Mouse (Mus musculus): ENCODE measurements around the gene Hist1h2bf. TPM values are rescaled to one million over a fixed set of nuclear protein-coding genes. Genes with fewer than 3 reads are reported as not detected.

Hist1h2bf gene
- polyA plus RNA-seq, 1 experiment from 2014 or later, result 6.7 TPM

DNA sequence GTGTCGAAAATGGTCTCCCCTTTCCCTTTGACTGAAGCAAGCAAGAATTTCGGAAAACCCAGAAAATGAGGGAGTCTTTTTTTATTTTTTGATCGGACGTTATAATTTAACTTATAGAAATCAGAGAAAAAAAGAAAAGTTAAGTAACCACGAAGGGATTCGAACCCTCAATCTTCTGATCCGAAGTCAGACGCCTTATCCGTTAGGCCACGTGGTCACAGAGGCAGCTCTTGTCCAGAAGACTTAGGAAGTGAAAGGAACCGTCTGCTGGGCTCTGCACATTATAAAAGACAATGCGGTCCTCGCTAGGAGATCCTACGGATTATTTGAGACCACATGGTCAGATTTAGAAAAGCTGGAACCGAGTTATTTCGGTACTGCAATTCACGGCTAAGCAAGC is 47.7 kb downstream of the Hist1h2bf start:
- H3K27ac ChIP-seq (ENCODE audit: low read depth, low read length), result no peak overlapping the region
- H3K27me3 ChIP-seq (ENCODE audit: control insufficient read depth, insufficient read depth, low read length), result no peaks in the 10 kb centered on the region
- H3K4me2 ChIP-seq (replicated peaks; ENCODE audit: low read depth, low read length), result peak overlapping the region; percentile 43
- WGBS, result under 1% methylated on average over 17 of the region's 17 CpGs
- peaks cover 6% of the 10 kb centered on the region; the same call in 1 of the 2 replicates for H3K4me1 ChIP-seq (ENCODE audit: control insufficient read depth, insufficient read depth, low read length)
- no peaks in the 10 kb centered on the region for H3K36me3 ChIP-seq (ENCODE audit: control insufficient read depth, insufficient read depth, low read length)
- ATAC-seq (ENCODE audit: low FRiP score, low TSS enrichment), result peak; percentile 46; the same call in 1 of the 2 replicates
- no peaks in the 10 kb centered on the region for H3K9me3 ChIP-seq (ENCODE audit: control insufficient read depth, low read length)
- peak overlapping the region; percentile 35; the same call in 1 of the 2 replicates for H3K9ac ChIP-seq (ENCODE audit: low read depth, low read length)
- peak overlapping the region; percentile 45 for H3K4me3 ChIP-seq (ENCODE audit: low read length)

DNA sequence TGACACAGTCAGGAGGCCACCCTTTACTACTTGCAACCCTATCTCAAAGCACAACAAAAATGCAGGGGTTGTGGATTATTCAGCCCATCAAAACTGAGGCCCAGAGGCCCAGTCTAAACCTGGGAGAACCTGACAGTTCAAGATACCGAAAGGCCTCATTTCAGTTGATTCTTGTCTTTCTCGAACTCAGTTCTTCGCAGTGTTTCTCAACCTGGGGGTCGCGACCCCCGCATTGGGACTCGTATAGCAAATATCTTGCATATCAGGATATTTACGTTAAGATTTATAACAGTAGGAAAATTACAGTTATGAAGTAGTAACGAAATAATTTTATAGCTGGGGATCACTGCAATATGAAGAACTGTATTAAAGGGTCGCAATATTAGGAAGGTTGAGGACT is 48.1 kb downstream of the Hist1h2bf start:
- no peak overlapping the region for H3K27ac ChIP-seq (ENCODE audit: low read depth, low read length)
- H3K9me3 ChIP-seq (ENCODE audit: control insufficient read depth, low read length), result no peaks in the 10 kb centered on the region
- H3K4me1 ChIP-seq (ENCODE audit: control insufficient read depth, insufficient read depth, low read length), result peaks cover 6% of the 10 kb centered on the region; the same call in 1 of the 2 replicates
- no peaks in the 10 kb centered on the region for H3K36me3 ChIP-seq (ENCODE audit: control insufficient read depth, insufficient read depth, low read length)
- peak overlapping the region; percentile 34; the same call in 1 of the 2 replicates for H3K9ac ChIP-seq (ENCODE audit: low read depth, low read length)
- WGBS, result 2% methylated on average over 10 of the region's 10 CpGs
- ATAC-seq (ENCODE audit: low FRiP score, low TSS enrichment), result no peak
- no peaks in the 10 kb centered on the region for H3K27me3 ChIP-seq (ENCODE audit: control insufficient read depth, insufficient read depth, low read length)
- H3K4me2 ChIP-seq (replicated peaks; ENCODE audit: low read depth, low read length), result peak overlapping the region; percentile 43
- H3K4me3 ChIP-seq (ENCODE audit: low read length), result peak overlapping the region; percentile 45

DNA sequence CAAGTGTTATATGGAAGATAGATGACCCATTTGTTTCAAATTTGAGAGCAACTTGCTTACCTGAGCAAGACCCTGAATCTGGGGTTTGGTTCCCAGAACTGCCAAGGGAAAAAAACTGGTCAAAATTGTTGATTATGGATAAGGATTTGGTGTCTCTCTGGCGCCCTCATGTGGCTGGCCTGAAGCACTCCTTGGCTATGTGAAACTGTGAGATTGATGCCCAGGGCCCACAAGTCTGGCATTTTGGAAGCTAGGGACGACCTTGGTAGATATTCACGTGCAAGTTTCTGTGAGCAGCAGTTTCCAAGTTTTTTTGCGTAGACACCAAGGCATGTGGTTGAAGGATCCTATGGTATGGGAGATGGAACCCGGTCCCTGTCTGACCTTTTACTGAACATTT is 49.3 kb downstream of the Hist1h2bf start:
- H3K4me2 ChIP-seq (replicated peaks; ENCODE audit: low read depth, low read length), result no peak overlapping the region
- H3K27ac ChIP-seq (ENCODE audit: low read depth, low read length), result no peak overlapping the region
- H3K27me3 ChIP-seq (ENCODE audit: control insufficient read depth, insufficient read depth, low read length), result no peaks in the 10 kb centered on the region
- no peaks in the 10 kb centered on the region for H3K9me3 ChIP-seq (ENCODE audit: control insufficient read depth, low read length)
- peaks cover 6% of the 10 kb centered on the region; the same call in 1 of the 2 replicates for H3K4me1 ChIP-seq (ENCODE audit: control insufficient read depth, insufficient read depth, low read length)
- 10% methylated on average over 5 of the region's 5 CpGs for WGBS
- no peak overlapping the region; the same call in 1 of the 2 replicates for H3K4me3 ChIP-seq (ENCODE audit: low read length)
- H3K36me3 ChIP-seq (ENCODE audit: control insufficient read depth, insufficient read depth, low read length), result no peaks in the 10 kb centered on the region
- H3K9ac ChIP-seq (ENCODE audit: low read depth, low read length), result no peak overlapping the region
- ATAC-seq (ENCODE audit: low FRiP score, low TSS enrichment), result peak; percentile 45

DNA sequence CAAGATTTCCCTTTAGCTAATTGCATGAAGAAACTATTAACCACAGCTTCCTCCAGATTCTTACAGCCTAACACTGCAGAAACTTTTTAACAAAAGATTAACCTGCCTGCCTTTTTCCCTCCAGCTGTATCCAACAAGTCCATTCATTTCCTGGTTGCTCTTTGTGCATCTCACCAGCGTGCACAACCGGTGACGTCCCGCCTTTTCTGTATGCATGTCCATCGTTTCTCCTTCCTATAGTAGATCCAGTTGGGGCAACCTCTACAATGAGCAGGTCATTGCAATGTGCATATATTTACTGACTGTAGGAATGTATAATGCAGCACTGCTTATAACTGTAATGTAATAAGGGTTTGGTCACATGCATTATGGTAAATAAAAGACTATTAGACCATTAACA is 50.0 kb downstream of the Hist1h2bf start:
- no peaks in the 10 kb centered on the region for H3K9me3 ChIP-seq (ENCODE audit: control insufficient read depth, low read length)
- no peak overlapping the region for H3K9ac ChIP-seq (ENCODE audit: low read depth, low read length)
- H3K4me1 ChIP-seq (ENCODE audit: control insufficient read depth, insufficient read depth, low read length), result peaks cover 4% of the 10 kb centered on the region; the same call in 1 of the 2 replicates
- no peaks in the 10 kb centered on the region for H3K27me3 ChIP-seq (ENCODE audit: control insufficient read depth, insufficient read depth, low read length)
- WGBS, result 57% methylated on average over 5 of the region's 5 CpGs
- no peak overlapping the region for H3K27ac ChIP-seq (ENCODE audit: low read depth, low read length)
- no peak overlapping the region for H3K4me2 ChIP-seq (replicated peaks; ENCODE audit: low read depth, low read length)
- no peaks in the 10 kb centered on the region for H3K36me3 ChIP-seq (ENCODE audit: control insufficient read depth, insufficient read depth, low read length)
- no peak overlapping the region for H3K4me3 ChIP-seq (ENCODE audit: low read length)
- no peak for ATAC-seq (ENCODE audit: low FRiP score, low TSS enrichment)

Small RNA genes within 50 kb of the gene (microRNA-seq; reads per million reads assigned to microRNA genes)
- gene Gm44297, result not detected
- not detected for gene Gm44359
- gene Gm44394, result not detected

Other genes starting within 250 kb of the Hist1h2bf start
- gene Zfp322a, start 205.0 kb downstream of the Hist1h2bf start, polyA plus RNA-seq (2014; fragmentation: Nextera tagmentation; extraction: Ambion mirVana), result 43.9 and 55.5 TPM in 2 replicates
- 12.5 and 13.5 TPM in 2 replicates for gene Abt1, start 150.3 kb downstream of the Hist1h2bf start, polyA plus RNA-seq (2014; fragmentation: Nextera tagmentation; extraction: Ambion mirVana)
- 0.09 TPM in 2 replicates for gene Btn1a1, start 108.3 kb downstream of the Hist1h2bf start, polyA plus RNA-seq (2014; fragmentation: Nextera tagmentation; extraction: Ambion mirVana)
- gene Btn2a2, start 85.3 kb downstream of the Hist1h2bf start, polyA plus RNA-seq (2014; fragmentation: Nextera tagmentation; extraction: Ambion mirVana), result 0.31 and 0.87 TPM in 2 replicates
- 6.1 and 9.9 TPM in 2 replicates for gene Hist1h4h, start 43.1 kb downstream of the Hist1h2bf start, polyA plus RNA-seq (2014; fragmentation: Nextera tagmentation; extraction: Ambion mirVana)
- gene Hist1h2af, start 40.3 kb downstream of the Hist1h2bf start, polyA plus RNA-seq (2014; fragmentation: Nextera tagmentation; extraction: Ambion mirVana), result 13.8 and 28.7 TPM in 2 replicates
- gene Hist1h3g, start 38.8 kb downstream of the Hist1h2bf start, polyA plus RNA-seq (2014; fragmentation: Nextera tagmentation; extraction: Ambion mirVana), result 8.2 and 12.5 TPM in 2 replicates
- 1.4 and 2.9 TPM in 2 replicates for gene Hist1h2bh, start 30.8 kb downstream of the Hist1h2bf start, polyA plus RNA-seq (2014; fragmentation: Nextera tagmentation; extraction: Ambion mirVana)
- 1.2 and 2.0 TPM in 2 replicates for gene Hist1h3f, start 30.1 kb downstream of the Hist1h2bf start, polyA plus RNA-seq (2014; fragmentation: Nextera tagmentation; extraction: Ambion mirVana)
- gene Hist1h4f, start 22.5 kb downstream of the Hist1h2bf start, polyA plus RNA-seq (2014; fragmentation: Nextera tagmentation; extraction: Ambion mirVana), result 1.1 and 2.9 TPM in 2 replicates
- gene Hist1h1d, start 20.9 kb downstream of the Hist1h2bf start, polyA plus RNA-seq (2014; fragmentation: Nextera tagmentation; extraction: Ambion mirVana), result 0.70 and 1.2 TPM in 2 replicates
- gene Hist1h3e, start 11.8 kb downstream of the Hist1h2bf start, polyA plus RNA-seq (2014; fragmentation: Nextera tagmentation; extraction: Ambion mirVana), result 11.4 and 15.4 TPM in 2 replicates
- gene Hist1h2ae, start 3.0 kb downstream of the Hist1h2bf start, polyA plus RNA-seq (2014; fragmentation: Nextera tagmentation; extraction: Ambion mirVana), result 114 and 155 TPM in 2 replicates
- 7.9 and 12.9 TPM in 2 replicates for gene Hist1h2bg, start 2.8 kb downstream of the Hist1h2bf start, polyA plus RNA-seq (2014; fragmentation: Nextera tagmentation; extraction: Ambion mirVana)
- gene Hist1h2ad, start 185 bp upstream of the Hist1h2bf start, polyA plus RNA-seq (2014; fragmentation: Nextera tagmentation; extraction: Ambion mirVana), result 2.9 and 5.3 TPM in 2 replicates
- 12.0 and 14.7 TPM in 2 replicates for gene Hist1h3d, start 1.6 kb upstream of the Hist1h2bf start, polyA plus RNA-seq (2014; fragmentation: Nextera tagmentation; extraction: Ambion mirVana)
- gene Hist1h4d, start 7.4 kb upstream of the Hist1h2bf start, polyA plus RNA-seq (2014; fragmentation: Nextera tagmentation; extraction: Ambion mirVana), result 113 and 136 TPM in 2 replicates
- gene Hist1h2be, start 46.9 kb upstream of the Hist1h2bf start, polyA plus RNA-seq (2014; fragmentation: Nextera tagmentation; extraction: Ambion mirVana), result 2.9 and 3.1 TPM in 2 replicates
- 17.6 and 20.4 TPM in 2 replicates for gene Hist1h1e, start 48.4 kb upstream of the Hist1h2bf start, polyA plus RNA-seq (2014; fragmentation: Nextera tagmentation; extraction: Ambion mirVana)
- 1.3 and 1.9 TPM in 2 replicates for gene Hist1h2ac, start 109.8 kb upstream of the Hist1h2bf start, polyA plus RNA-seq (2014; fragmentation: Nextera tagmentation; extraction: Ambion mirVana)
- gene Hist1h2bc, start 110.0 kb upstream of the Hist1h2bf start, polyA plus RNA-seq (2014; fragmentation: Nextera tagmentation; extraction: Ambion mirVana), result 54.0 and 60.2 TPM in 2 replicates
- not detected in 2 replicates for gene Hist1h1t, start 121.6 kb upstream of the Hist1h2bf start, polyA plus RNA-seq (2014; fragmentation: Nextera tagmentation; extraction: Ambion mirVana)
- 9.0 and 15.0 TPM in 2 replicates for gene Hist1h4c, start 124.3 kb upstream of the Hist1h2bf start, polyA plus RNA-seq (2014; fragmentation: Nextera tagmentation; extraction: Ambion mirVana)
- gene Hfe, start 136.7 kb upstream of the Hist1h2bf start, polyA plus RNA-seq (2014; fragmentation: Nextera tagmentation; extraction: Ambion mirVana), result 6.0 and 7.6 TPM in 2 replicates
- gene Hist1h1c, start 164.6 kb upstream of the Hist1h2bf start, polyA plus RNA-seq (2014; fragmentation: Nextera tagmentation; extraction: Ambion mirVana), result 21.6 and 28.4 TPM in 2 replicates
- 12.7 and 18.3 TPM in 2 replicates for gene Hist1h3c, start 171.4 kb upstream of the Hist1h2bf start, polyA plus RNA-seq (2014; fragmentation: Nextera tagmentation; extraction: Ambion mirVana)
- 2.7 and 6.8 TPM in 2 replicates for gene Hist1h2bb, start 172.5 kb upstream of the Hist1h2bf start, polyA plus RNA-seq (2014; fragmentation: Nextera tagmentation; extraction: Ambion mirVana)
- gene Hist1h2ab, start 176.9 kb upstream of the Hist1h2bf start, polyA plus RNA-seq (2014; fragmentation: Nextera tagmentation; extraction: Ambion mirVana), result 70.3 and 91.4 TPM in 2 replicates
- 12.5 and 22.2 TPM in 2 replicates for gene Hist1h3b, start 178.1 kb upstream of the Hist1h2bf start, polyA plus RNA-seq (2014; fragmentation: Nextera tagmentation; extraction: Ambion mirVana)
- gene Hist1h4b, start 182.8 kb upstream of the Hist1h2bf start, polyA plus RNA-seq (2014; fragmentation: Nextera tagmentation; extraction: Ambion mirVana), result 7.0 and 9.2 TPM in 2 replicates
- 1.3 and 1.9 TPM in 2 replicates for gene Hist1h4a, start 187.0 kb upstream of the Hist1h2bf start, polyA plus RNA-seq (2014; fragmentation: Nextera tagmentation; extraction: Ambion mirVana)
- gene Hist1h3a, start 188.2 kb upstream of the Hist1h2bf start, polyA plus RNA-seq (2014; fragmentation: Nextera tagmentation; extraction: Ambion mirVana), result 8.8 and 11.6 TPM in 2 replicates
- gene Hist1h1a, start 189.5 kb upstream of the Hist1h2bf start, polyA plus RNA-seq (2014; fragmentation: Nextera tagmentation; extraction: Ambion mirVana), result 3.5 and 6.5 TPM in 2 replicates
- gene Trim38, start 195.7 kb upstream of the Hist1h2bf start, polyA plus RNA-seq (2014; fragmentation: Nextera tagmentation; extraction: Ambion mirVana), result not detected in 2 replicates
- 0.07 and 0.12 TPM in 2 replicates for gene Slc17a2, start 232.8 kb upstream of the Hist1h2bf start, polyA plus RNA-seq (2014; fragmentation: Nextera tagmentation; extraction: Ambion mirVana)